Mouse (Mus musculus): ENCODE measurements around the gene Snupn. TPM values are rescaled to one million over a fixed set of nuclear protein-coding genes. Genes with fewer than 3 reads are reported as not detected.
"Not testable (repeated sequence)": the region's sequence is repeated elsewhere in the genome, so short reads cannot be mapped to it uniquely, and the experiment has no call there.

Snupn gene
- polyA plus RNA-seq (2014; fragmentation: Nextera tagmentation; extraction: Ambion mirVana): 21.7 and 22.6 TPM in 2 replicates

- ATAC-seq (replicated peaks; ENCODE audit: low FRiP score) (peak; percentile 100), DNase-seq (ENCODE audit: low spot score) (peak; percentile 94)
- no peaks in the 10 kb centered on the region for H3K27me3 ChIP-seq (replicated peaks; ENCODE audit: control insufficient read depth, insufficient read depth, low read length)
- peaks cover 5% of the 10 kb centered on the region; the same call in 1 of the 2 replicates for H3K4me1 ChIP-seq (replicated peaks; ENCODE audit: control insufficient read depth, insufficient read depth, low read length)
- H3K9me3 ChIP-seq (ENCODE audit: control insufficient read depth, low read length): no peaks in the 10 kb centered on the region
- peak within 1 kb of the TSS; percentile 69 for H3K4me2 ChIP-seq
- H3K27ac ChIP-seq (ENCODE audit: low read depth, low read length): peak within 1 kb of the TSS; percentile 83
- H3K36me3 ChIP-seq (ENCODE audit: control insufficient read depth, insufficient read depth, low read length): 0 out of 2 replicates have a peak, but pooled peaks cover 1% of the 10 kb centered on the region
- peak within 1 kb of the TSS; percentile 74 for H3K9ac ChIP-seq (ENCODE audit: low read depth, low read length)
- under 1% methylated on average over 50 of the region's 50 CpGs for WGBS
- peak within 1 kb of the TSS; percentile 67 for H3K4me3 ChIP-seq (ENCODE audit: low read depth, low read length)
Observed at GRCm38 (mm10) chr9:56950414-56951400, at the start of gene Snupn. TSS of gene Snupn (plus strand) at chr9:56950878.

DNA sequence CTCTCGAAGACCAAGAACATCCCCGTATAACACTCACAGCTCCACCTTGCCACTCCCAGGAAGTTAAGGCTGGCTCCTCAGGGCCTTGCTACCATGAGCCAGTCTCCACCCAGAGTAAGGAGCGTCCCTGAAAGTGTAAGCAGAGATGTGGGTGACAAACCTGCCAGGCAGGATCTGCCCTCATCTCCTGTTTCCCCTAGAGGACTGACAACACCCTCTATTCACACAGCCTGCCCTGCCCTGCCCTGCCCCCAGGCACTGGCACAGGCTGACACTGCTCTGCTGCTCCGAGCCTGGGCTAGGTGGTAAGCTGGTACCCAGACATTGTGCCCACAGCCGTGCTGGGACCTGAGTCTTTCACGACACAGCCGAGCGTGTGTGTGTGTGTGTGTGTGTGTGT lies 49.5 kb upstream of the Snupn start:
- WGBS: 77% methylated on average over 8 of the region's 8 CpGs
- H3K9me3 ChIP-seq (ENCODE audit: control insufficient read depth, low read length): no peaks in the 10 kb centered on the region
- H3K27ac ChIP-seq (ENCODE audit: low read depth, low read length): no peak overlapping the region
- no peak overlapping the region for H3K4me2 ChIP-seq
- H3K36me3 ChIP-seq (ENCODE audit: control insufficient read depth, insufficient read depth, low read length): no peaks in the 10 kb centered on the region
- H3K4me1 ChIP-seq (replicated peaks; ENCODE audit: control insufficient read depth, insufficient read depth, low read length): no peaks in the 10 kb centered on the region
- no peaks in the 10 kb centered on the region; the same call in 1 of the 2 replicates for H3K27me3 ChIP-seq (replicated peaks; ENCODE audit: control insufficient read depth, insufficient read depth, low read length)
- no peak overlapping the region for H3K9ac ChIP-seq (ENCODE audit: low read depth, low read length)
- DNase-seq (ENCODE audit: low spot score) (no peak), ATAC-seq (replicated peaks; ENCODE audit: low FRiP score) (no peak)
- H3K4me3 ChIP-seq (ENCODE audit: low read depth, low read length): no peak overlapping the region

- Histone ChIP-seq H3K9ac (ENCODE audit: low read depth, low read length) (no peak overlapping the region), H3K4me2 (no peak overlapping the region), H3K27me3 (replicated peaks; ENCODE audit: control insufficient read depth, insufficient read depth, low read length) (no peaks in the 10 kb centered on the region), H3K36me3 (ENCODE audit: control insufficient read depth, insufficient read depth, low read length) (no peaks in the 10 kb centered on the region), H3K4me1 (replicated peaks; ENCODE audit: control insufficient read depth, insufficient read depth, low read length) (no peaks in the 10 kb centered on the region), H3K4me3 (ENCODE audit: low read depth, low read length) (no peak overlapping the region), H3K27ac (ENCODE audit: low read depth, low read length) (no peak overlapping the region), H3K9me3 (ENCODE audit: control insufficient read depth, low read length) (no peaks in the 10 kb centered on the region)
- DNase-seq (ENCODE audit: low spot score) (no peak), ATAC-seq (replicated peaks; ENCODE audit: low FRiP score) (no peak)
- 67% methylated on average over 3 of the region's 3 CpGs for whole genome bisulfite sequencing
Observed at GRCm38 (mm10) chr9:56903662-56904061, 47.0 kb upstream of the Snupn start.

DNA sequence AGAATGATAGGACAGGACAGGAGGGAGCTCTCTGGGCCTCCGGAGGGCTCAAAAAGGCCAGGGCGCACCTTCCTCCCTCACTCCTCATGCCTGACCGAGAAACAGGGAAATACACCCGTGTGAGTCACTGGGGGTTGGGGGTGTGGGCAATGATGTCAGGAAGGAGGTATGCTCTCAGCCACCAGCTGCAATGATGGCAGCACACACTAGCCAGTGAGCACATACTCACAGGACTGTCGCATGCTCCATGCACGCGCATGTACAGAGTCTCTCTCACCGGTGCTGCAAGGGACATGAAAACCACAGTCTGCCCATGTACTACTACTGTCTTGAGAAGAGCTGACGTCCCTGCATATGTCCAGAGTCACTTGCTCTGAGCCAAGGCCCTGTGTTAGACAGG lies 43.1 kb upstream of the Snupn start:
- Histone ChIP-seq H3K27me3 (replicated peaks; ENCODE audit: control insufficient read depth, insufficient read depth, low read length) (no peaks in the 10 kb centered on the region), H3K4me2 (no peak overlapping the region), H3K9ac (ENCODE audit: low read depth, low read length) (no peak overlapping the region), H3K9me3 (ENCODE audit: control insufficient read depth, low read length) (no peaks in the 10 kb centered on the region), H3K36me3 (ENCODE audit: control insufficient read depth, insufficient read depth, low read length) (no peaks in the 10 kb centered on the region), H3K27ac (ENCODE audit: low read depth, low read length) (no peak overlapping the region), H3K4me3 (ENCODE audit: low read depth, low read length) (no peak overlapping the region), H3K4me1 (replicated peaks; ENCODE audit: control insufficient read depth, insufficient read depth, low read length) (no peaks in the 10 kb centered on the region; the same call in 1 of the 2 replicates)
- ATAC-seq (replicated peaks; ENCODE audit: low FRiP score) (no peak), DNase-seq (ENCODE audit: low spot score) (no peak)
- WGBS: 72% methylated on average over 9 of the region's 9 CpGs

DNA sequence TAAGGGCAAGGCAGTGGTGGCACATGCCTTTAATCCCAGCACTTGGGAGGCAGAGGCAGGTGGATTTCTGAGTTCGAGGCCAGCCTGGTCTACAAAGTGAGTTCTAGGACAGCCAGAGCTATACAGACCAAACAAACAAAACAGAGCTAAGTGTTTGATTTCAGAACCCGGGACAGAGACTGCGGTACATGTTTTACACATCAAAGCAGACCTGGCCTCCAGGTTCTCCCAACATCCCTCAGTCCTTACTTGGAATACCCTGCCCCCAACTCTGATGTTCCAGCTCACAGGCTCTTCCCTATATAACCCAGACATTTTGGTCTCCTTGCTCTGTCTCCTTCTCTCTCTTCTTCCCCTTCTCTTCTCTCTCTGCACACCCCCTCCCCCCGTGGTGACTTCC lies 40.7 kb upstream of the Snupn start:
- H3K4me3 ChIP-seq (ENCODE audit: low read depth, low read length); DNase-seq (ENCODE audit: low spot score); H3K9me3 ChIP-seq (ENCODE audit: control insufficient read depth, low read length): not testable (repeated sequence)

DNA sequence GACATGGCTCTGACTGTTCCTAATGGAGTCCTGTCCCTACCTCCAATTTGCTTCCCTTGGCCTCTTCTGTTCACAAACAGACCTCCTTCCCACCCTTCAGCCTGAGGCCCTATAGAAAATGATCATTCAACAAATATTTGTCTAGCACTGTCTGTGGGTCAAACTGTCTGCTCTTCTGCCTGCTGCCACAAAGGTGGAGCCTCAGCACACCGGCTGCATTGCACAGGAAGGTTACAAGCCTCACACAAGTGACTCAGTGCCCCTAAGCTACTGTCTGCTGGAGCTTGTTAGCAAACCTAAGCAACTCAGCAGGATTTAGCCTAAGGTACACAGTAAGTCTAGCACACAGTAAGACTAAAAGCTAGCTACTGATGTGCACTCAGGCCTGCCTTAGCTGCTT lies 39.7 kb upstream of the Snupn start:
- Histone ChIP-seq H3K9ac (ENCODE audit: low read depth, low read length) (no peak overlapping the region), H3K4me1 (replicated peaks; ENCODE audit: control insufficient read depth, insufficient read depth, low read length) (no peaks in the 10 kb centered on the region; the same call in 1 of the 2 replicates), H3K9me3 (ENCODE audit: control insufficient read depth, low read length) (no peaks in the 10 kb centered on the region), H3K27ac (ENCODE audit: low read depth, low read length) (no peak overlapping the region), H3K4me2 (no peak overlapping the region), H3K36me3 (ENCODE audit: control insufficient read depth, insufficient read depth, low read length) (no peaks in the 10 kb centered on the region), H3K27me3 (replicated peaks; ENCODE audit: control insufficient read depth, insufficient read depth, low read length) (no peaks in the 10 kb centered on the region), H3K4me3 (ENCODE audit: low read depth, low read length) (no peak overlapping the region)
- ATAC-seq (replicated peaks; ENCODE audit: low FRiP score): no peak
- no peak for DNase-seq (ENCODE audit: low spot score)
- WGBS: 49% methylated on average over 1 of the region's 1 CpGs

More for the DNA sequence above, 40.7 kb upstream of the Snupn start:
- not testable (repeated sequence) for H3K36me3 ChIP-seq (ENCODE audit: control insufficient read depth, insufficient read depth, low read length); H3K9ac ChIP-seq (ENCODE audit: low read depth, low read length); H3K27me3 ChIP-seq (replicated peaks; ENCODE audit: control insufficient read depth, insufficient read depth, low read length); H3K4me1 ChIP-seq (replicated peaks; ENCODE audit: control insufficient read depth, insufficient read depth, low read length); ATAC-seq (replicated peaks; ENCODE audit: low FRiP score); H3K4me2 ChIP-seq; H3K27ac ChIP-seq (ENCODE audit: low read depth, low read length)
- 35% methylated on average over 4 of the region's 4 CpGs for WGBS

GRCm38 (mm10) chr9:56913991-56914390 lies 36.7 kb upstream of the Snupn start:
- Histone ChIP-seq H3K9me3 (ENCODE audit: control insufficient read depth, low read length) (no peaks in the 10 kb centered on the region), H3K4me2 (no peak overlapping the region), H3K36me3 (ENCODE audit: control insufficient read depth, insufficient read depth, low read length) (0 out of 2 replicates have a peak, but pooled peaks cover 5% of the 10 kb centered on the region), H3K27me3 (replicated peaks; ENCODE audit: control insufficient read depth, insufficient read depth, low read length) (no peaks in the 10 kb centered on the region), H3K27ac (ENCODE audit: low read depth, low read length) (no peak overlapping the region), H3K9ac (ENCODE audit: low read depth, low read length) (no peak overlapping the region), H3K4me1 (replicated peaks; ENCODE audit: control insufficient read depth, insufficient read depth, low read length) (no peaks in the 10 kb centered on the region; the same call in 1 of the 2 replicates), H3K4me3 (ENCODE audit: low read depth, low read length) (no peak overlapping the region)
- WGBS: 76% methylated on average over 9 of the region's 9 CpGs
- no peak for DNase-seq (ENCODE audit: low spot score)
- no peak for ATAC-seq (replicated peaks; ENCODE audit: low FRiP score)

- DNase-seq (ENCODE audit: low spot score) (no peak), ATAC-seq (replicated peaks; ENCODE audit: low FRiP score) (no peak)
- H3K27ac ChIP-seq (ENCODE audit: low read depth, low read length): no peak overlapping the region
- no peaks in the 10 kb centered on the region for H3K9me3 ChIP-seq (ENCODE audit: control insufficient read depth, low read length)
- 0 out of 2 replicates have a peak, but pooled peaks cover 5% of the 10 kb centered on the region for H3K36me3 ChIP-seq (ENCODE audit: control insufficient read depth, insufficient read depth, low read length)
- H3K4me3 ChIP-seq (ENCODE audit: low read depth, low read length): no peak overlapping the region
- 68% methylated on average over 1 of the region's 1 CpGs for WGBS
- H3K4me2 ChIP-seq: no peak overlapping the region
- no peaks in the 10 kb centered on the region; the same call in 1 of the 2 replicates for H3K4me1 ChIP-seq (replicated peaks; ENCODE audit: control insufficient read depth, insufficient read depth, low read length)
- no peak overlapping the region for H3K9ac ChIP-seq (ENCODE audit: low read depth, low read length)
- no peaks in the 10 kb centered on the region for H3K27me3 ChIP-seq (replicated peaks; ENCODE audit: control insufficient read depth, insufficient read depth, low read length)
Observed at GRCm38 (mm10) chr9:56915116-56915515, 35.6 kb upstream of the Snupn start.
